Mouse (Mus musculus): ENCODE results near the gene Tbx1. TPM values are rescaled to one million over a fixed set of nuclear protein-coding genes. Genes with fewer than 3 reads are reported as not detected.

Tbx1 gene
- polyA plus RNA-seq (2014; fragmentation: Nextera tagmentation; extraction: Ambion mirVana): 0.64 and 1.5 TPM in 2 replicates

DNA sequence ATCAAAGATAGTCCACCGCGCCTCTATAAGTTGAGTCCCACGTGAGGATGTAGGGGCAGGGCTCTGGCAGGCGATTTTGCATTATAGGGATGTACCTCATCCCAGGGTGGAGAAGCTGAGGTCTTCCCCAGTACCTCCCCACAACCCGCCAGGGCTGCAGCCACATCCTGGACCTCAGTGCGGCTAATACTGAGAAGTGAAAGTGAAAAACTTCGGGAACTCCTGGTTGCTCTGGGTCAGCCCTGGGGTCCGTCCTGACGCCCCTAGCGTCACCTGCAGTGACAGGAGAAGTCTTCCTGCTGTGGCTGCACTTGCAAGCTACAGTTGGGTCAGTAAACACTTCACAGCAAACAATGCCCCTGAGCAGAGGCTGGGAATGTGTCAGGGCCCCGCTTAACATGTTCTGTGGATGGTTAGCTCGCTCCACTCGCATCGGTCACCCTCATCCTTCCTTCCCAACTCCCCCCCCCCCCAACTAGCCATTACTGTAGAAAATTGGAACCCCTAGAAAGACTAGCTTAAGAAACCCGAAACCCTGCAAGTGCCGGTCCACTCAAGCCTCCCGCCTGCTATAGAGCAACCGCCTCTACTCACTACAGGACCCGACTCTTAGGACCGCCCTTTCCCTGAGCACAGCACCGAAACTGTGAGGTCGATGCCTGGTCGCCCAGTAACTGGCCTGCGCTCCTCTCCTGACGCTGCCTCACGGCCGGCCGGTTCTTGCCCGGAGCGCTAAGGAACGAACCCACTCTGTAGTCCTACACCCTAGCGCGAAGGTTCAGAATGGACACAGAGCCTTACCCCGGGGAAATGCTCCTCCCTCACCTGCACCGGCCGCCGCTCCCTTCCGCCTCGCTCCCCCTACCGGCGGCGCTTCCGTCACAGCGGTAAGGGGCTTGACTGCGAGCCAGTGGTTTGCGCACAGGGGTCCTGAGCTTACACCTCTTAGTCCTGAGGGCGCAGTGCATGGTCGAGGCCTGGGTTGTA lies at the start of gene Tbx1:
TSS of gene Tbx1 (minus strand) at position 868 of the 987 bp plus-strand sequence.
- peak within 1 kb of the TSS; percentile 26; the same call in 1 of the 2 replicates for H3K4me2 ChIP-seq (ENCODE audit: low read depth, low read length)
- no peaks in the 10 kb centered on the region for H3K9me3 ChIP-seq (ENCODE audit: control insufficient read depth, low read length)
- peak within 1 kb of the TSS; percentile 10 for H3K4me3 ChIP-seq (ENCODE audit: low read depth, low read length)
- H3K36me3 ChIP-seq (ENCODE audit: control insufficient read depth, insufficient read depth, low read length): no peaks in the 10 kb centered on the region
- H3K27me3 ChIP-seq (ENCODE audit: control insufficient read depth, insufficient read depth, low read length): peaks cover 78% of the 10 kb centered on the region
- no peak within 1 kb of the TSS for H3K9ac ChIP-seq (replicated peaks; ENCODE audit: low read depth, low read length)
- no peak within 1 kb of the TSS for H3K27ac ChIP-seq (ENCODE audit: low read depth, low read length)
- 2% methylated on average over 48 of the region's 48 CpGs for WGBS
- ATAC-seq (ENCODE audit: low read depth): no peak
- peaks cover 16% of the 10 kb centered on the region for H3K4me1 ChIP-seq (ENCODE audit: control insufficient read depth, insufficient read depth, low read length)

DNA sequence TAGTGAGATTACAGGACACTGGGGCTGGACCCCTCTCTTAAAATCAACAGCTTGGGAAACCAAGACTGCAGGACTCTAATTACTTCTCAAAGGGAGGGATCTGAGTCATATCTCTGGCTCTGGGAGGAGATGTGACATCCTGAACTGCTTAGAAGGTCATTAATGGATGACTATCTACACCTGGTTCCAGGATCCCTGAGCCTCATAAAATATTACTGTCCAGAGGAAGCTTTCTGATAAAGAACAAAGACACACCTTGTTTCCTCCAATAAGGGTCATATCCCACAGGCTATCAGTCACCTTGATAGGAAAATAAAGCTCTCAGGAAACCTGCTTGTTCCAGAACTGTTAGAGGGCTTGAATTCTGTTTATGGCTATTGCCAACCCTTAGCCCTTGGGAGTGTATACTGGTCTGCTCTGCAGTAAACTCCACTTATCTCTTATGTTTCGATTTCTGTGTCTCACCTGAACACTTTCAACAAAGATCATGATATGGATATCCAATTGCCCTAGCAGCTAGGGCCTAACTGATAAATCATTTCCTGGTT lies 49.0 kb upstream of the Tbx1 start:
- Histone ChIP-seq H3K9me3 (ENCODE audit: control insufficient read depth, low read length) (no peaks in the 10 kb centered on the region), H3K27ac (ENCODE audit: low read depth, low read length) (no peak overlapping the region), H3K4me1 (ENCODE audit: control insufficient read depth, insufficient read depth, low read length) (no peaks in the 10 kb centered on the region), H3K4me2 (ENCODE audit: low read depth, low read length) (no peak overlapping the region), H3K36me3 (ENCODE audit: control insufficient read depth, insufficient read depth, low read length) (no peaks in the 10 kb centered on the region), H3K4me3 (ENCODE audit: low read depth, low read length) (no peak overlapping the region), H3K9ac (replicated peaks; ENCODE audit: low read depth, low read length) (no peak overlapping the region), H3K27me3 (ENCODE audit: control insufficient read depth, insufficient read depth, low read length) (no peaks in the 10 kb centered on the region)
- 79% methylated on average over 1 of the region's 1 CpGs for WGBS
- ATAC-seq (ENCODE audit: low read depth): no peak

DNA sequence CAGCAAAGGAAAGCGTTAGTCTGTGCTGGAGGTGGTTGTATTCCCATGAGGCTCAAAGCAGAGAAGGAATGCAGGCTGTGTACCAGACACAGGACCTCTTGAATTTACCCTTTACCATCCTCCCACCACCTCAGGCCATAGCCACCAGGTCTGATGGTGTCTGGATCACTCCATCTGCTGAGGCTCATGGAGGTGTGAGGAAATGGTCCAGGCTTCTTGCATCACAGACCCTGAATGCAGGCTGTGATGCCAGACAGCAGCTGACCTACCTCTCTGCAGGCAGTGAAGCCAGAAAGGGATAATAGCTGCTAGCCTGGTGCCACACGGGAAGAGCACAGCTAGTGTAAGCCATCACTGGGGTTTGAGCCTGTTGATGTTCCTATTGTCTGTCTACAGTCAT lies 47.9 kb upstream of the Tbx1 start:
- H3K4me1 ChIP-seq (ENCODE audit: control insufficient read depth, insufficient read depth, low read length): no peaks in the 10 kb centered on the region
- H3K36me3 ChIP-seq (ENCODE audit: control insufficient read depth, insufficient read depth, low read length): no peaks in the 10 kb centered on the region
- H3K27ac ChIP-seq (ENCODE audit: low read depth, low read length): no peak overlapping the region
- 51% methylated on average over 2 of the region's 2 CpGs for WGBS
- H3K27me3 ChIP-seq (ENCODE audit: control insufficient read depth, insufficient read depth, low read length): no peaks in the 10 kb centered on the region
- no peak overlapping the region for H3K9ac ChIP-seq (replicated peaks; ENCODE audit: low read depth, low read length)
- no peaks in the 10 kb centered on the region for H3K9me3 ChIP-seq (ENCODE audit: control insufficient read depth, low read length)
- H3K4me2 ChIP-seq (ENCODE audit: low read depth, low read length): no peak overlapping the region
- no peak overlapping the region for H3K4me3 ChIP-seq (ENCODE audit: low read depth, low read length)
- ATAC-seq (ENCODE audit: low read depth): no peak

DNA sequence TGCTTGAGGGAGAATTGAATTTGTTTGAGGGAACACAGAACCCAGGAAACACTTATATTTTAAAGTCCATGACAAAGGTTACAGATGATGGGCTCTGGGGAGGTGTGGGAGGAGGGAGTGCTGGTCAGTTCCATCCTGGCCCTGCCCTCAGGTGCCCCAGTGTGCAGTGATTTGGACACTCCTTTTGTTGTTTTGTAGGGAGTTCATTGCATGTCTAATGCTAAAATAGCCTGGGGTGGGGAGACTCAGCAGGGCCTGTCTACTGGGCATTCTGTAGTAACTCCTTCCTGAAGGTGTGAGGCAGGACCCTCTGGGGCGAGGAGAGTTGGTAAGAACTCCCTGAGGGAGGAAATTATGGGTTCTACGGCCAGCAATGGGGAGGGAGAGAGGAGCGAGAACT lies 46.3 kb upstream of the Tbx1 start:
- Histone ChIP-seq H3K27ac (ENCODE audit: low read depth, low read length) (no peak overlapping the region), H3K4me1 (ENCODE audit: control insufficient read depth, insufficient read depth, low read length) (no peaks in the 10 kb centered on the region), H3K4me2 (ENCODE audit: low read depth, low read length) (no peak overlapping the region), H3K27me3 (ENCODE audit: control insufficient read depth, insufficient read depth, low read length) (no peaks in the 10 kb centered on the region), H3K9ac (replicated peaks; ENCODE audit: low read depth, low read length) (no peak overlapping the region), H3K9me3 (ENCODE audit: control insufficient read depth, low read length) (no peaks in the 10 kb centered on the region), H3K4me3 (ENCODE audit: low read depth, low read length) (no peak overlapping the region), H3K36me3 (ENCODE audit: control insufficient read depth, insufficient read depth, low read length) (no peaks in the 10 kb centered on the region)
- WGBS: 56% methylated on average over 3 of the region's 3 CpGs
- no peak for ATAC-seq (ENCODE audit: low read depth)

DNA sequence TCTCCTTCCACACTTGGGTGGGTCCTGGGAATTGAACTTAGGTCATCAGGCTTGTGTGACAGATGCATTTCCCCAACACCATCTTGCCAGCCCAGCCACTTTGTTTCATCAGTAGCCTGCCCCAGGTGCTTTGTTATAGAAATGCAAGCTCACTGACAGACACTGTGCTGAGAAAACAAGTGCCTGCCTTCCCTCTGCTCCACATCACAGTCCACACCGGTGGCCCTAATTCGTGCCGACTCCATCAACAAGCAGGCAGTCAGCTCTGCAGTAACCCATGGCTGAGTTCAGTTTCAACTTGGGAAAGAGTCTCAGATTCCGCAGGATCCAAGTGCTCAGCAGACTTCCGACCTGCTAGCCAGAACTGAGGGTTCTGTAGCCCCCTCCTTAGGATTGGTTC lies 45.9 kb upstream of the Tbx1 start:
- Histone ChIP-seq H3K36me3 (ENCODE audit: control insufficient read depth, insufficient read depth, low read length) (no peaks in the 10 kb centered on the region), H3K4me1 (ENCODE audit: control insufficient read depth, insufficient read depth, low read length) (no peaks in the 10 kb centered on the region), H3K9ac (replicated peaks; ENCODE audit: low read depth, low read length) (no peak overlapping the region), H3K9me3 (ENCODE audit: control insufficient read depth, low read length) (no peaks in the 10 kb centered on the region), H3K27me3 (ENCODE audit: control insufficient read depth, insufficient read depth, low read length) (no peaks in the 10 kb centered on the region), H3K4me2 (ENCODE audit: low read depth, low read length) (no peak overlapping the region), H3K4me3 (ENCODE audit: low read depth, low read length) (no peak overlapping the region), H3K27ac (ENCODE audit: low read depth, low read length) (no peak overlapping the region)
- WGBS: 88% methylated on average over 5 of the region's 5 CpGs
- ATAC-seq (ENCODE audit: low read depth): no peak

DNA sequence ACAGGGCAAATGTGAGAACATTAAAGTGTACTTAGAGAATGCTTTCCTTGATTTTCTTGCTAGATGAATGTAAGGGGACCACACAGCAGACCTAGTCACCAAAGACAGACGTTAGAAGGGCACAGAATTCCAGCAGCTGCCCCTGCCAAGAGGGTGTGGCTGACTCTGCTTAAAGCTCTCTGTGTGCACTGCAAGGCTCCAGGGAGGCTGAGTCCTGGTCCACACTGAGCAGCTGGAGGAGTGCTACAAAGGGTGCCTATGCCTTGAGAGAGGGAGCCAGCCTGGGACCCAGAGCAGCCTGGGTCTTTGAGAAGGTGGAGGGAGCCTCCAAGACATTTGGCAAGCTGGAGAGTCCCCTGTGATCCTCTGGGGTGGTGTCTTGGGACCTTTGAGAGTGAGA lies 42.9 kb upstream of the Tbx1 start:
- H3K27me3 ChIP-seq (ENCODE audit: control insufficient read depth, insufficient read depth, low read length): no peaks in the 10 kb centered on the region
- H3K4me2 ChIP-seq (ENCODE audit: low read depth, low read length): no peak overlapping the region
- no peak overlapping the region for H3K9ac ChIP-seq (replicated peaks; ENCODE audit: low read depth, low read length)
- H3K9me3 ChIP-seq (ENCODE audit: control insufficient read depth, low read length): no peaks in the 10 kb centered on the region
- peaks cover 3% of the 10 kb centered on the region for H3K4me1 ChIP-seq (ENCODE audit: control insufficient read depth, insufficient read depth, low read length)
- ATAC-seq (ENCODE audit: low read depth): no peak
- H3K27ac ChIP-seq (ENCODE audit: low read depth, low read length): no peak overlapping the region
- no peak overlapping the region for H3K4me3 ChIP-seq (ENCODE audit: low read depth, low read length)
- no peaks in the 10 kb centered on the region for H3K36me3 ChIP-seq (ENCODE audit: control insufficient read depth, insufficient read depth, low read length)
- WGBS: 33% methylated on average over 1 of the region's 1 CpGs

DNA sequence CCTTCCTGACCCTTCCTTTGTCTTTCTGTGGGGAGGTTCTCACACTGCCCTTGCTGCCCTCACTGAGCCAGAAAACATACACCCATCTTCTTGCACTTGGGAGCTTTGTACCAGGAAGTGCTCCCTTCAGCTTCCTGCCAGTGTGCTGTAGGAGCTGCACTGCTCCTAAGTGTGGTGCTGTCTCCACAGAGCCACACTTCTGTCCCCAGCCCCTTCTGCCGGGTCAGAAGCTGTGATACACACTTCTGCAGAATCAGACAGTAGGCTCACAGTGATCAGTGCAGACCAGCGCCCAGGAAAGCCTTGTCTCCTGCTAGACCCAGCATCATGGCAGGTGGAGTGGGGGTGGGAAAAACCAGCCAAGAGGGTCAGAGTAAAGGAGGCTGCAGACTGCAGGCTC lies 42.3 kb upstream of the Tbx1 start:
- no peak for ATAC-seq (ENCODE audit: low read depth)
- no peak overlapping the region for H3K9ac ChIP-seq (replicated peaks; ENCODE audit: low read depth, low read length)
- WGBS: 72% methylated on average over 2 of the region's 2 CpGs

DNA sequence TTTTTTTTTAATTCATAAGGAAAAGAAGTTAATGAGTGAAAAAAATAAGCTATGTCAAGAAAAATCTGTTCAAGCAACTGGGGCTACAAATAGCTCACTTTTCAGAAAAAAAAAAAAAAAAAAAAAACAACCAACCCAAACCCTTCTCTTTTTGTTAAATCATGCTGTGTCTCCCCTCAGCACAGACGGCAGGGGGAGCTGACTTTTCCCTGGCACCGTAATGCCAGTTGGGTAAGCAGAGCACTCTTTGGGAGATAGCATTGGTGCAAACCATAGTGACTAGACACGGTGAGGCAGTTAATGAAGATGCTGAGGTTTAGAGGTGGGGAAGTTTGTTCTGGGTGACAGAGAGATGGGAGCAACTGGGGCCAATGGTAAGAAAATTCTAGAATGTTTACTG lies 41.6 kb upstream of the Tbx1 start:
- Histone ChIP-seq H3K27me3 (ENCODE audit: control insufficient read depth, insufficient read depth, low read length) (no peaks in the 10 kb centered on the region), H3K4me2 (ENCODE audit: low read depth, low read length) (no peak overlapping the region), H3K4me3 (ENCODE audit: low read depth, low read length) (no peak overlapping the region), H3K9me3 (ENCODE audit: control insufficient read depth, low read length) (no peaks in the 10 kb centered on the region), H3K9ac (replicated peaks; ENCODE audit: low read depth, low read length) (no peak overlapping the region), H3K27ac (ENCODE audit: low read depth, low read length) (no peak overlapping the region), H3K4me1 (ENCODE audit: control insufficient read depth, insufficient read depth, low read length) (peaks cover 13% of the 10 kb centered on the region), H3K36me3 (ENCODE audit: control insufficient read depth, insufficient read depth, low read length) (no peaks in the 10 kb centered on the region)
- 46% methylated on average over 3 of the region's 3 CpGs for WGBS
- ATAC-seq (ENCODE audit: low read depth): no peak

More for the DNA sequence above, 42.3 kb upstream of the Tbx1 start:
- H3K27ac ChIP-seq (ENCODE audit: low read depth, low read length): no peak overlapping the region
- no peaks in the 10 kb centered on the region for H3K27me3 ChIP-seq (ENCODE audit: control insufficient read depth, insufficient read depth, low read length)
- H3K4me1 ChIP-seq (ENCODE audit: control insufficient read depth, insufficient read depth, low read length): peaks cover 9% of the 10 kb centered on the region
- H3K4me3 ChIP-seq (ENCODE audit: low read depth, low read length): no peak overlapping the region
- no peaks in the 10 kb centered on the region for H3K9me3 ChIP-seq (ENCODE audit: control insufficient read depth, low read length)
- H3K36me3 ChIP-seq (ENCODE audit: control insufficient read depth, insufficient read depth, low read length): no peaks in the 10 kb centered on the region
- H3K4me2 ChIP-seq (ENCODE audit: low read depth, low read length): no peak overlapping the region

DNA sequence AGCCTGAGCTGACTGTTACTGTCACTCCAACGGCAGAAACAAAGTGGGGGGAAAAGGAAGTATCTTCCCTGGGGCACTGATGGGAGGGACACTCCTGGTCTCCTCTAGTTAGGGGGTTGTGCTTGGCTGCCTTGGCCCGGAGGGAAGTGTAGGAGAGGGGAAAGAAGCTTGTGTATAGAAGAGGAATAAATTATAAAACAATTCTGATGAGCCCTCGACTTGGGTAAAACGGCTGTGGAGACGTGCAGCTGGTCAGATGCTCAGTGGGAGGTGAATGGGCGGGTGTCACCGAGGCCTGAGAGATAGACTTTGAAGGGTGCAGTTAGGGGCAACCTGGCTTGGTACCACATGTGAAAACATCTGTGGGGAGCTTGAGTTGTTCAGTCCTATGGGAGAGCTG lies 40.7 kb upstream of the Tbx1 start:
- no peak overlapping the region for H3K4me2 ChIP-seq (ENCODE audit: low read depth, low read length)
- H3K9ac ChIP-seq (replicated peaks; ENCODE audit: low read depth, low read length): no peak overlapping the region
- peaks cover 15% of the 10 kb centered on the region for H3K4me1 ChIP-seq (ENCODE audit: control insufficient read depth, insufficient read depth, low read length)
- 55% methylated on average over 7 of the region's 7 CpGs for WGBS
- no peaks in the 10 kb centered on the region for H3K9me3 ChIP-seq (ENCODE audit: control insufficient read depth, low read length)
- peaks cover under 1% of the 10 kb centered on the region; the same call in 1 of the 2 replicates for H3K27me3 ChIP-seq (ENCODE audit: control insufficient read depth, insufficient read depth, low read length)
- H3K36me3 ChIP-seq (ENCODE audit: control insufficient read depth, insufficient read depth, low read length): no peaks in the 10 kb centered on the region
- H3K4me3 ChIP-seq (ENCODE audit: low read depth, low read length): no peak overlapping the region
- no peak overlapping the region for H3K27ac ChIP-seq (ENCODE audit: low read depth, low read length)
- no peak for ATAC-seq (ENCODE audit: low read depth)
